Mouse (Mus musculus) left cerebral cortex, adult 2 months (tissue): ENCODE measurements at regions not wholly inside any gene's neighbourhood (a gene's known extent, or its start where the extent isn't known, plus 50 kb on each side); places are given as distances from the start of the nearest gene placed in this dataset.

ENCODE experiments used
- DNase-seq, 2 experiments: peaks; one replicate each; pipeline ENCODE4 v3.0.0; 2021 to 2022; ENCODE audit warnings: low spot score in 2 of 2, mixed read lengths in 1 of 2; ENCODE audit errors: extremely low spot score in 1 of 2
- H3K27ac ChIP-seq: fragments of 200-600 bp; 2 replicates; pipeline ENCODE4 v1.8.1; 2022
- H3K4me3 ChIP-seq: fragments of 200-600 bp; 2 replicates; pipeline ENCODE4 v1.8.1; 2022
- CTCF ChIP-seq: fragments of 200-600 bp; IDR thresholded peaks from 2 replicates; pipeline ENCODE4 v1.8.1; 2022; ENCODE audit warnings: antibody characterized with exemption, mild to moderate bottlenecking, moderate library complexity
- intact Hi-C: fragments of 180-260 bp; cut with DNase I; formaldehyde crosslinking; loops from one replicate; pipeline ENCODE4 v1.15.1; 2025

DNA sequence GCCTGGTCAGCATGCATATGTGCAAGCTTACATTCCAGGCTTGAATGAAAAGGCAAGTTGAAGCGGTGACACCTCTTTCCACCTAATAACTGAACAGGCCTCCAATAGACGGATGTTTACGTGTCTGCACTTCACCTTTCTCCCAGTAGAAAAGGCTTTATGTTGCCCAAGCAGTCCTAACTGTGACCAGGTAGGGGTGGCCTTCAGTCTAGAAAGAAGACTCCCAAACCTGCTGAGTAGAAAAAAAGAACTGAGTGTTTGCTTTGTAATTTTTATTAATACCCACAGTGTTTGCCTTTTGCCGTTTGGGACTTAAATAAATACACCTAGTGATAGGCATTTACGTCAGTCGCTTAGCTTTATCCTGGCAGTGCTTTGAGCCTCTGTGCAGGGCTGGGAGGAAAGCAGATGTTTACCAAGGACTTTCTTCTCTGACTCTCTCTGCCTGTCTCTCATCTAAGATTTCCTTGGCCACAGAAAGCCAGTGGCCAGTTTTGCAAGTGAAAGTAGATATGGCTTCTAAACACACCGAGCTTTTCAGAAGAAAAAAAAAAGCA lies 104.5 kb upstream of the 1700020N01Rik start:
- intact Hi-C loops, result no loop called here

GRCm38 (mm10) chr10:21490910-21491309 lies 102.0 kb upstream of the 1700020N01Rik start:
- no peak for TF ChIP-seq CTCF
- H3K27ac ChIP-seq, result no peak overlapping the region
- H3K4me3 ChIP-seq, result no peak overlapping the region
- intact Hi-C loops, result no loop called here
- no peak for DNase-seq

More for the DNA sequence above, 104.5 kb upstream of the 1700020N01Rik start:
- DNase-seq, result no peak
- TF ChIP-seq CTCF, result no peak
- Histone ChIP-seq H3K4me3 (no peak overlapping the region), H3K27ac (no peak overlapping the region)

- Histone ChIP-seq H3K27ac (no peak overlapping the region), H3K4me3 (no peak overlapping the region)
- intact Hi-C loops, result no loop called here
- no peak for DNase-seq
- TF ChIP-seq CTCF, result no peak
These were observed 100.6 kb upstream of the 1700020N01Rik start for GRCm38 (mm10) chr10:21492254-21492894.

- H3K4me3 ChIP-seq, result no peak overlapping the region
- no peak for DNase-seq
- intact Hi-C loops, result no loop called here
These were observed 98.4 kb upstream of the 1700020N01Rik start for GRCm38 (mm10) chr10:21494536-21494935.

DNA sequence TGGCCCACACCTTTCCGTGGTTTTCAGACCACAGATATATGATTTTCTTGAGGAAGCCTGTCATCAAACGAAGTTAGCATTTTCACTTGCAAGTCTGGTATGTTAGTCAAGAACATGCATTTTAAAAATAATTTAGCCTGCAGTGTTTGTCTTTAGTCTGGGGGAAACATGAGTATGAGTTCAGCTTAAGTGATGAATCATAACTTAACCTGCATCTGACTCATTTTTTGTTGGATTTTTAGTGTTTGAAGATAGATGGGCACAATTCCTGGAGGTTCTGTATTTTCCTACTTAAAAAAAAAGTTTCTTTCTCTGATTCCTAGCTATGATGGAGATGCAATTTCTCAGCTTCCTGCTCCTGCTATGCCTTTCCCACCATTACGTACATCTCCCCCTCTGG lies 95.8 kb upstream of the 1700020N01Rik start:
- TF ChIP-seq CTCF, result no peak
- intact Hi-C loops, result no loop called here
- Histone ChIP-seq H3K27ac (no peak overlapping the region), H3K4me3 (no peak overlapping the region)
- no peak for DNase-seq

More at GRCm38 (mm10) chr10:21494536-21494935, 98.4 kb upstream of the 1700020N01Rik start:
- H3K27ac ChIP-seq, result no peak overlapping the region
- TF ChIP-seq CTCF, result no peak

DNA sequence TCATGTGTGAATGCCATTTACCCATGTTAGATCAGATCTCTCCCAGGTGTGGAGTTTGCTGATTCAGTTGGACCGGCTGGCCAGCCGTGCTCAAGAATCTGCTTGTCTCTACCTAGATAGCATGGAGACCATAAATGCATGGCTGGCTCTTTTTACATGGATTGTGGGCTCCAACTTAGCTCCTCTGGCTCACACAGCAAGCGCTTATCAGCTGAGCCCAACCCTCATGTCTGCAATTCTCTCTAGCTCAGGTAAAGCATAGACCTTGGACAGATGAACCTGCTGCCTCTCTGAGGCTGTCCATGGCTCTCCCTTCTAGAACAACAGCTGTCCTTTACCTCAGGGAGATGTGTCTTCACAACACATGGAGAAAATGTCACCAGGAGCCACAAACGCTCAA lies 94.8 kb upstream of the 1700020N01Rik start:
- intact Hi-C loops, result no loop called here
- Histone ChIP-seq H3K27ac (no peak overlapping the region), H3K4me3 (no peak overlapping the region)
- DNase-seq, result no peak
- TF ChIP-seq CTCF, result no peak

DNA sequence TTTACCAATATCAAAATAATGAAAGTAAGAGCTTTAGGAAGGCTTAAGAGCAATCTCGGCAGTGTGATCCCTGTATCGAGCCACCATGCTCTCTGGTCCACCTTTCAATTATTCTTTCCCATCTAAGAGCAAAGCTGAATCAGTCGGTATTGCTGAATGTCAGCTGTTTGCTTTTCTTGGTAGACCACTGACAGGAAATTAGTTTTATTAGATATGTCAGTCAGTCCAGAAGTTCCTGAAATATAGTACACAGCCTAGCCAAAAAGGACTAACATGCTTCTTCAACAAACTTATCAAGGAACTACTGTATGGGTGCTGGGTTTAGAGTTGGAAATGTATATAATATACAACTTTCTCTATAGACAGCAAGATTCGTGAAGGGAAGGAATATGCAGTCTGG lies 91.3 kb upstream of the 1700020N01Rik start:
- Histone ChIP-seq H3K27ac (no peak overlapping the region), H3K4me3 (no peak overlapping the region)
- no peak for DNase-seq
- intact Hi-C loops, result no loop called here
- TF ChIP-seq CTCF, result no peak

GRCm38 (mm10) chr10:21504431-21504830 lies 88.5 kb upstream of the 1700020N01Rik start:
- TF ChIP-seq CTCF, result no peak
- intact Hi-C loops, result no loop called here
- no peak overlapping the region for H3K27ac ChIP-seq
- DNase-seq, result no peak
- no peak overlapping the region for H3K4me3 ChIP-seq

DNA sequence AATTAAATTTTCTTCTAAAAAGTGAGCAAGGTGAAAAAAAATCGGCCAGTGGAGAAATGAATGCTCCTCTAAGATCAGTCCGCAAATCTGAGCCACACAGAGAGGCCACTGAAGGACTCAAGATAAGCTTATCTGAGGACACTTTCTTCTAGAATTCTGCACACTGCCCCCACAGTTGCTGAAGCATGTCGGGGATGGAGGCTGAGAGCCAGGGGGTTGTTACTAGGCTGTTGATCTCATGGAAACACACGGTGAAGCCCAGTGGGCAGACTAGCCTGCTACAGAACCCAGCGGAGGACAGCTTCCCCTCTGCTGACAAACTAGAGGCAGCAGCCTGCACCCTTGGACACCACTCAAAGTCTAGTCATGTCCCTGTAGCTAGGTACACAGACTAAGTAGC lies 81.6 kb upstream of the 1700020N01Rik start:
- intact Hi-C loops, result no loop called here
- no peak for DNase-seq
- Histone ChIP-seq H3K27ac (no peak overlapping the region), H3K4me3 (no peak overlapping the region)
- TF ChIP-seq CTCF, result no peak

DNA sequence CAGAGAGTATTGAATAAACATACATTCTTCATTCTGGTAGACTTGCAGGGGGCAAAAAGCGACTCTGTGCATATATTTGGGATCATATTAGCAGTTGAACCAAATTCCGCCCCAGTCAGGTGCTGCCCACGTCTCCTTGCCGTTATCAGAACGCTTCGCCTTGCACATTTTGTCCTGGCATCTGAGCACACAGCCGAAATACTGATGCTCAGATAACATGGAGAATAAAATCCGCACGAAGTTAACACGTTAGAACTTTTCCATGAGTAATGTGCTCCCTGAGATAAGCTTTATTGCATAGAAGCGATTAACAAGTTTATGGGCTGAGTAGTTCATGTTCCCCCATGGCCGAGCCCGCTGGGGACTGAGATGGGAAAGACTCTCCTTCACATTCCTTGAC lies 80.5 kb upstream of the 1700020N01Rik start:
- no peak for DNase-seq
- H3K4me3 ChIP-seq, result no peak overlapping the region
- no peak overlapping the region for H3K27ac ChIP-seq
- TF ChIP-seq CTCF, result no peak
- intact Hi-C loops, result no loop called here

- intact Hi-C loops, result no loop called here
These were observed 75.2 kb upstream of the 1700020N01Rik start for GRCm38 (mm10) chr10:21517721-21518120.

DNA sequence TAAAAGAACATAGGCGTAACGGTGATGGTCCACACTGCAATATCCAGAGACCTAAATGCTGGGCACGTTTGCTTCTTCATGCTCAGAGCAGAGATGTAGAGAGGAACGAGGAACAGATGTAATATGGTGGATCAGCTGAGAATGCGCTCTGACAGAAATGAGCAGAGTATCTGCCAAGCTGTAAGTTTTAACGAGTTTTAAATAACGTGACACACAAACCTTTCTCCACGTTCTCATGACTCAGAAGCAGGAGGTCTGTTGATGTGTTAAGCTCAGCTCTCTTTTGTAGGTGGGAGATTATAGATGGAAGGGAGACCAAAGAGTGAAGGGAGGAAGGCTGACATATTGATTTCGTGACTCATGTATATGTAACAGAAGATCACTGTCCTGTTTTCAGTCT lies 72.1 kb upstream of the 1700020N01Rik start:
- Histone ChIP-seq H3K4me3 (no peak overlapping the region), H3K27ac (no peak overlapping the region)
- no peak for TF ChIP-seq CTCF
- intact Hi-C loops, result no loop called here
- no peak for DNase-seq

More at GRCm38 (mm10) chr10:21517721-21518120, 75.2 kb upstream of the 1700020N01Rik start:
- H3K4me3 ChIP-seq, result no peak overlapping the region
- DNase-seq, result no peak
- no peak overlapping the region for H3K27ac ChIP-seq
- TF ChIP-seq CTCF, result no peak

- DNase-seq, result no peak
- Histone ChIP-seq H3K27ac (no peak overlapping the region), H3K4me3 (no peak overlapping the region)
- intact Hi-C loops, result loop anchor here (5.0 kb wide), 3 partner anchors 37 to 472 kb away; no protein-coding TSS in a partner anchor
- no peak for TF ChIP-seq CTCF
These were observed 67.4 kb upstream of the 1700020N01Rik start for GRCm38 (mm10) chr10:21525555-21525954.
